ENCODE assay signal across 20 mouse cellular contexts in the genomic region with DNA sequence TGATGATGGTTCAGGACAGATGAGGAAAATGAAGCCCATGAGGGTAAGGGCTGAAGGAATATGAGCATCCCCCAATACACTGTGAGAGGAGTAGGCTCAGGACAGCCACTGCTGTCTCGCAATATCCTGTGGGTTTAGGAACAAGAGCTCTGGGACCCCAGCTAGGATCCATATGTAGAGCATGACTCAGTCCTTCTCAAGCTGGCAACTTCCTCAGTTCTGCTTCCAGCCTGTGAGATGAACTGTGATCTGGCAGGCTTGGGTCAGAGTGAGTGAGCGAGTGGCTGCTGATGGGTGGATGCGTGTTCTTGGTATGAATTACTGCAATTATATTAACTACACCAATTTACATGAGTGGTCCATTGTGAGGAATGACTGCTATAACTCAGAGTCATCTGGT.
A peak's percentile ranks its signal among the peaks of the same experiment; 100 is the strongest.
DNase-seq lines count a peak whose midpoint lies in the region; ATAC-seq and TF ChIP-seq lines count a peak whose summit lies in the region.
"Had no signal": no experiment of that assay in that cellular context is flagged by ENCODE, and none has a peak within 500 bp of the region (broad histone marks: within the 10 kb centered on the region; RNA-seq: fewer than 3 reads in every experiment).

No protein-coding gene starts in this region.

- ATAC-seq in liver, embryonic 12.5 days: no peak
- no peak for ATAC-seq in hindbrain, embryonic 11.5 days (ENCODE audit: low FRiP score)
- ATAC-seq: forebrain, embryonic 14.5 days; intestine, postnatal 0 days had no signal

- H3K4me3 ChIP-seq in liver, embryonic 12.5 days: no peak overlapping the region
- no peak overlapping the region for H3K4me3 ChIP-seq in bone marrow macrophage, adult 2 months (ENCODE audit: insufficient read depth, low read length)
- H3K4me3 ChIP-seq in megakaryocyte, embryonic 14.5 days (replicated peaks): peak overlapping the region; percentile 42
- H3K4me3 ChIP-seq in hindbrain, embryonic 11.5 days (ENCODE audit: low read depth, low read length): no peak overlapping the region
- H3K4me3 ChIP-seq: embryonic facial prominence, embryonic 13.5 days; heart, embryonic 13.5 days; limb, embryonic 13.5 days; neural tube, embryonic 12.5 days had no signal

- TF ChIP-seq CTCF in bone marrow macrophage, adult 2 months (IDR thresholded peaks at IDR 0.05; ENCODE audit: low read depth, low read length): no peak

- H3K27ac ChIP-seq in liver, embryonic 12.5 days: no peak overlapping the region
- peak overlapping the region; percentile 36 for H3K27ac ChIP-seq in bone marrow macrophage, adult 2 months (ENCODE audit: insufficient read depth, low read depth, low read length)
- no peak overlapping the region for H3K27ac ChIP-seq in hindbrain, embryonic 11.5 days (ENCODE audit: low read depth, low read length)
- H3K27ac ChIP-seq: embryonic facial prominence, embryonic 13.5 days; heart, embryonic 13.5 days; hindbrain, embryonic 14.5 days; limb, embryonic 13.5 days; neural tube, embryonic 12.5 days; stomach, postnatal 0 days had no signal

- peaks cover 43% of the 10 kb centered on the region for H3K4me1 ChIP-seq in liver, embryonic 12.5 days
- H3K4me1 ChIP-seq in bone marrow macrophage, adult 2 months (ENCODE audit: control insufficient read depth, insufficient read depth, low read length): peaks cover 49% of the 10 kb centered on the region
- H3K4me1 ChIP-seq in megakaryocyte, embryonic 14.5 days: peaks cover 89% of the 10 kb centered on the region
- H3K4me1 ChIP-seq in hindbrain, embryonic 11.5 days (replicated peaks; ENCODE audit: control insufficient read depth, insufficient read depth, low read length): no peaks in the 10 kb centered on the region
- H3K4me1 ChIP-seq: neural tube, embryonic 12.5 days had no signal

- H3K4me2 ChIP-seq in liver, embryonic 12.5 days: no peak overlapping the region
- no peak overlapping the region for H3K4me2 ChIP-seq in hindbrain, embryonic 11.5 days (replicated peaks; ENCODE audit: low read depth, low read length)
- H3K4me2 ChIP-seq: embryonic facial prominence, embryonic 13.5 days; heart, embryonic 13.5 days; hindbrain, embryonic 14.5 days; limb, embryonic 13.5 days; neural tube, embryonic 12.5 days had no signal

- WGBS in liver, embryonic 12.5 days (ENCODE audit: insufficient replicate concordance): 63% methylated on average over 3 of the region's 3 CpGs
- WGBS in hindbrain, embryonic 11.5 days: 91% methylated on average over 3 of the region's 3 CpGs

- TF ChIP-seq POLR2A in bone marrow macrophage, adult 2 months (IDR thresholded peaks at IDR 0.05; ENCODE audit: borderline replicate concordance, low read depth, low read length): no peak

- DNase-seq in liver: peak; percentile 7
- peak; percentile 51 for DNase-seq in cerebellum, adult 8-10 months
- DNase-seq in spleen, postnatal 14 days (ENCODE audit: low spot score in 2 of 2): no peak
- DNase-seq in thymus, postnatal 25 days: no peak
- DNase-seq in hindbrain, embryonic 11.5 days (ENCODE audit: low spot score): no peak
- DNase-seq: adrenal gland, postnatal 10 days; gastrocnemius, postnatal 14 days; kidney, postnatal 14 days; midbrain, embryonic 14.5 days had no signal

- no peak overlapping the region for H3K9ac ChIP-seq in liver, embryonic 12.5 days
- no peak overlapping the region for H3K9ac ChIP-seq in hindbrain, embryonic 11.5 days (ENCODE audit: low read depth, low read length)
- H3K9ac ChIP-seq: embryonic facial prominence, embryonic 13.5 days; heart, embryonic 13.5 days; hindbrain, embryonic 14.5 days; limb, embryonic 13.5 days; neural tube, embryonic 12.5 days had no signal

- H3K27me3 ChIP-seq in liver, embryonic 12.5 days (replicated peaks): no peaks in the 10 kb centered on the region
- no peaks in the 10 kb centered on the region for H3K27me3 ChIP-seq in megakaryocyte, embryonic 14.5 days (replicated peaks)
- no peaks in the 10 kb centered on the region for H3K27me3 ChIP-seq in hindbrain, embryonic 11.5 days (ENCODE audit: control insufficient read depth, insufficient read depth, low read length)
- H3K27me3 ChIP-seq: embryonic facial prominence, embryonic 13.5 days; heart, embryonic 13.5 days; limb, embryonic 13.5 days; neural tube, embryonic 12.5 days had no signal

- no peaks in the 10 kb centered on the region for H3K36me3 ChIP-seq in liver, embryonic 12.5 days
- H3K36me3 ChIP-seq in megakaryocyte, embryonic 14.5 days (replicated peaks; ENCODE audit: low read length): no peaks in the 10 kb centered on the region
- H3K36me3 ChIP-seq in hindbrain, embryonic 11.5 days (ENCODE audit: control insufficient read depth, insufficient read depth, low read length): no peaks in the 10 kb centered on the region
- H3K36me3 ChIP-seq: embryonic facial prominence, embryonic 13.5 days; heart, embryonic 13.5 days; limb, embryonic 13.5 days; neural tube, embryonic 12.5 days had no signal

- no peaks in the 10 kb centered on the region for H3K9me3 ChIP-seq in liver, embryonic 12.5 days (replicated peaks)
- no peaks in the 10 kb centered on the region for H3K9me3 ChIP-seq in megakaryocyte, embryonic 14.5 days
- H3K9me3 ChIP-seq in hindbrain, embryonic 11.5 days (ENCODE audit: control insufficient read depth, low read length): no peaks in the 10 kb centered on the region
- H3K9me3 ChIP-seq: embryonic facial prominence, embryonic 13.5 days; heart, embryonic 13.5 days; limb, embryonic 13.5 days; neural tube, embryonic 12.5 days had no signal

Comparison
In these comparisons a context has a peak if more than half of its experiments do, and no peak if none do; other contexts are left out.
1. DNase-seq: peak in liver (single experiment) and cerebellum, adult 8-10 months (single experiment); none in spleen, postnatal 14 days (0 of 2), thymus, postnatal 25 days (single experiment) and hindbrain, embryonic 11.5 days (single experiment).